Mouse (Mus musculus) hindbrain, postnatal 0 days (tissue): ENCODE data around the gene Socs2. TPM values are rescaled to one million over a fixed set of nuclear protein-coding genes. Genes with fewer than 3 reads are reported as not detected.

Source experiments
- ATAC-seq: fragments of 200-750 bp; cut with Nextera tagmentation; 2 replicates; pipeline ENCODE4 v1.8.0; 2017; ENCODE audit warnings: mild to moderate bottlenecking, moderate TSS enrichment, moderate library complexity
- DNase-seq: peaks from one replicate; pipeline ENCODE4 v3.0.0-alpha.2; 2015; ENCODE audit warnings: low spot score
- H3K27ac ChIP-seq: fragments of 300-500 bp; sonication (generic); 2 replicates; pipeline ENCODE4 v1.5.1; 2014; ENCODE audit warnings: mild to moderate bottlenecking
- H3K27me3 ChIP-seq: fragments of 300-500 bp; sonication (generic); 2 replicates; pipeline ENCODE4 v1.6.1; 2014; ENCODE audit warnings: low read length, mixed read lengths; ENCODE audit not compliant: insufficient read depth
- H3K36me3 ChIP-seq: fragments of 300-500 bp; sonication (generic); 2 replicates; pipeline ENCODE4 v1.6.1; 2014; ENCODE audit warnings: low read length, mixed read lengths; ENCODE audit not compliant: insufficient read depth
- H3K4me1 ChIP-seq: fragments of 300-500 bp; sonication (generic); 2 replicates; pipeline ENCODE4 v1.6.1; 2014; ENCODE audit warnings: antibody characterized with exemption, low read length, mixed read lengths; ENCODE audit not compliant: insufficient read depth
- H3K4me2 ChIP-seq: fragments of 300-500 bp; sonication (generic); 2 replicates; pipeline ENCODE4 v1.6.1; 2014; ENCODE audit warnings: low read depth, mild to moderate bottlenecking, low read length, moderate library complexity, mixed read lengths
- H3K4me3 ChIP-seq: fragments of 300-500 bp; sonication (generic); 2 replicates; pipeline ENCODE4 v1.5.1; 2014; ENCODE audit warnings: low read length
- H3K9ac ChIP-seq: fragments of 300-500 bp; sonication (generic); replicated peaks from 2 replicates; pipeline ENCODE4 v1.6.1; 2014; ENCODE audit warnings: mild to moderate bottlenecking, low read length, moderate library complexity, mixed read lengths
- H3K9me3 ChIP-seq: fragments of 300-500 bp; sonication (generic); 2 replicates; pipeline ENCODE4 v1.6.1; 2016; ENCODE audit warnings: low read length, mixed read lengths
- CTCF ChIP-seq: IDR thresholded peaks from 2 replicates; pipeline ENCODE4 v1.5.1; 2016; ENCODE audit warnings: antibody characterized with exemption, control low read depth, low read depth
- WGBS: fragments of 180-500 bp; shearing (Covaris S2); extraction: QIAGEN DNeasy Blood & Tissue Kit; methylation state at CpG from one replicate; pipeline ENCODE4 v1.1.7; 2014; 5-methylcytosine and 5-hydroxymethylcytosine counted together
- polyA plus RNA-seq: library from polyadenylated mRNA; unstranded; fragments of >200 nt; fragmentation: Nextera tagmentation; extraction: Ambion mirVana; gene quantifications from 2 replicates; pipeline ENCODE4 v1.2.1, GENCODE M21; 2015
- total RNA-seq: library from RNA; depleted of rRNA; stranded (reverse); fragments of >200 nt; gene quantifications from 2 replicates; pipeline ENCODE4 v1.2.3, GENCODE M21; 2014

Gene Socs2
- total and polyA plus RNA-seq, 2 experiments from 2014 or later, result 51.7 to 122 TPM

DNA sequence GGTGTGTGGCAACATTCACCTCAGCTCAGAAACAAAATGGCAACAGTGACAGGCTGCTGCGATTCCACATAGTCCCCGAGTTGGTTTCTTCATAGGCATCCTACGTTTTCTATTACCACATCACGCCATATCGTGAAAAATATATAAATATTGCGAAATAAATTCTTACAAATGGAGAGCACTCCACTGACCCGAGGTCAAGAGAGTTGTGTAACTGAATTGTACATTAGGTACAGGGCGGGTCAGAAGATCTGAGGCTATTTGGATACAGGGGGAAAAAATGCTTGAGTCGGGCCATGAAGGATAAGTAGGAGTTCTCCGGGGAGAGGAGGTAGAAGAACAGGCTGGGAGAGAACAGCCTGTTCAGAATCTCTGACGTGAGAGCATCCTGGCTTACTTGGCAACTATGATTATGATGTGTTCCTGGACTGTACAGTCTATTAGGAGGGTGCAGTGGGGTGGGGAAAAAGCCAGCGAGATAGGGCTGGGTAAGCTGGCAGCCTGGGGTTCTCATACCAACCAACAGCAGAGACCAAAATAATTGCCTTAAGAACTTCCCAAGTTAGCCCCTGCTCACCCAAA lies 55.6 kb downstream of the Socs2 start:
- H3K27ac ChIP-seq, result no peak overlapping the region
- no peak overlapping the region for H3K9ac ChIP-seq
- H3K4me2 ChIP-seq, result no peak overlapping the region
- TF ChIP-seq CTCF, result no peak
- H3K27me3 ChIP-seq, result no peaks in the 10 kb centered on the region
- H3K36me3 ChIP-seq, result no peaks in the 10 kb centered on the region
- 90% methylated on average over 12 of the region's 12 CpGs for WGBS
- DNase-seq (no peak), ATAC-seq (no peak)
- H3K4me1 ChIP-seq, result no peaks in the 10 kb centered on the region
- H3K4me3 ChIP-seq, result no peak overlapping the region
- no peaks in the 10 kb centered on the region for H3K9me3 ChIP-seq

DNA sequence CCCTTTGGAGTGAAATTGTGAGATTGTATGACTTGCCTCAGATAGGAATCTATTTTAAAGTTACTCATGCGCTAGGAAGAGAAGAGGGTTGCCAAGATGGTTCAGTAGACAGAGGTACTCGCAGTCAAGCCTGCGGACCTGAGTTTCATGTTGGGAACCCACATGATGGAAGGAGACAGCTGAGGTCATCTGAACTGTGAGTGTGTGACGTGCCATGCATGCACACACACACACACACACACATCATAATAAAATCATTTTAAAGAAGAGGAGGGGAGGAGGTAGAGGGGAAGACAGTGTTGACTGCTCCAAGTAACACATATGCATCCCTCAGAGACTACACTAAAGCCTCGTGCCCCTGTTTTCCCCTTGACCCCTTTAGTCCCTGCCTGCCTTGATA lies 56.9 kb downstream of the Socs2 start:
- TF ChIP-seq CTCF, result no peak
- DNase-seq (no peak), ATAC-seq (no peak)
- Histone ChIP-seq H3K9ac (no peak overlapping the region), H3K4me3 (no peak overlapping the region), H3K36me3 (no peaks in the 10 kb centered on the region), H3K4me1 (no peaks in the 10 kb centered on the region), H3K4me2 (no peak overlapping the region), H3K27me3 (no peaks in the 10 kb centered on the region), H3K27ac (no peak overlapping the region), H3K9me3 (no peaks in the 10 kb centered on the region)
- WGBS, result 89% methylated on average over 5 of the region's 5 CpGs

DNA sequence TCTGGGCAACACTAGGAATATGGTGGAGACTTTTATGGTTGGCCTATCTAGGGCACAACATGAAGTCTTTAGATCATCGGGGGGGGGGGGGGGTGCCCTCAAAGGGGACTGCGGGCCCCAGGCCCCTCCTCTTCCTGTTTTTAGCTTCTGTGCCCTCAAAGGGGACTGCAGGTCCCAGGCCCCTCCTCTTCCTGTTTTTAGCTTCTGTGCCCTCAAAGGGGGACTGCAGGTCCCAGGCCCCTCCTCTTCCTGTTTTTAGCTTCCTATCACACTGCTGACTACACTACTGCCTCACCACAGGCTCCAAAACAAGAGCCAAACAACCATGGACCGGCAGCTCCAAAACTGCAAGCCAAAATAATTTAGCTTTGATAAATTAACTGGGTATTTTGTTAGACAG lies 59.3 kb downstream of the Socs2 start:
- Histone ChIP-seq H3K27me3 (no peaks in the 10 kb centered on the region), H3K4me3 (no peak overlapping the region), H3K4me1 (no peaks in the 10 kb centered on the region), H3K36me3 (no peaks in the 10 kb centered on the region), H3K27ac (no peak overlapping the region), H3K9ac (no peak overlapping the region), H3K4me2 (no peak overlapping the region), H3K9me3 (no peaks in the 10 kb centered on the region)
- no peak for DNase-seq
- no peak for ATAC-seq
- no peak for TF ChIP-seq CTCF
- 92% methylated on average over 3 of the region's 3 CpGs for WGBS

DNA sequence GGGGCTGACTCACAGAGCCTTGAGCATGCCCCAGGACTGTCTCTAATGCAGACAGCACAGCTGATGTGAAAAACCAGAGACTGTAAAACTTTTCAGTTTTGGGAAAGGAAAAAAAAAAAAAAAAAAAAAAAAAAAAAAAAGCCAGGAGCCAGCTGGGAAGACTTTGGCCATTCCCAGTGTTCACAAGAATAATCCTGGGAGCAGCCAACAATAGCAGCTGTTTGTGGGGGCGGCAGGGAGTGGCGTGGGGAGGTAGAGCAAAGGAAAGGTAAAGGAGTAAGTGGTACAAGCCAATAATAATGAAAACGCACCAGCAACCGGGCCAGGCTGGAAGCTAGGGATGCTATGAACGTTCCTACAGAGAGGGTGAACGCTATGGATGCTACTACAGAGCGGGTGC lies 60.3 kb downstream of the Socs2 start:
- no peak overlapping the region for H3K27ac ChIP-seq
- 72% methylated on average over 7 of the region's 7 CpGs for WGBS
- H3K9me3 ChIP-seq, result no peaks in the 10 kb centered on the region
- no peak for TF ChIP-seq CTCF
- DNase-seq (no peak), ATAC-seq (no peak)
- no peaks in the 10 kb centered on the region for H3K36me3 ChIP-seq
- H3K9ac ChIP-seq, result no peak overlapping the region
- no peaks in the 10 kb centered on the region for H3K27me3 ChIP-seq
- no peak overlapping the region for H3K4me3 ChIP-seq
- no peak overlapping the region for H3K4me2 ChIP-seq
- H3K4me1 ChIP-seq, result no peaks in the 10 kb centered on the region

GRCm38 (mm10) chr10:95355678-95356268 lies 61.2 kb downstream of the Socs2 start:
- Histone ChIP-seq H3K27ac (no peak overlapping the region), H3K27me3 (no peaks in the 10 kb centered on the region), H3K4me2 (no peak overlapping the region), H3K4me3 (no peak overlapping the region), H3K9ac (no peak overlapping the region), H3K9me3 (no peaks in the 10 kb centered on the region), H3K36me3 (no peaks in the 10 kb centered on the region), H3K4me1 (no peaks in the 10 kb centered on the region)
- 0 out of 2 replicates have a peak, but pooled peaks have one; percentile 27 for ATAC-seq
- DNase-seq, result peak; percentile 48
- WGBS, result 29% methylated on average over 6 of the region's 6 CpGs
- TF ChIP-seq CTCF, result no peak

- TF ChIP-seq CTCF, result no peak
- H3K36me3 ChIP-seq, result no peaks in the 10 kb centered on the region
- H3K27me3 ChIP-seq, result no peaks in the 10 kb centered on the region
- DNase-seq, result no peak
- H3K27ac ChIP-seq, result no peak overlapping the region
- H3K4me1 ChIP-seq, result no peaks in the 10 kb centered on the region
- H3K4me3 ChIP-seq, result no peak overlapping the region
- H3K9me3 ChIP-seq, result no peaks in the 10 kb centered on the region
- no peak overlapping the region for H3K9ac ChIP-seq
- no peak overlapping the region for H3K4me2 ChIP-seq
- no peak for ATAC-seq
Measured at GRCm38 (mm10) chr10:95354673-95355072, 62.3 kb downstream of the Socs2 start.

GRCm38 (mm10) chr10:95354047-95354446 lies 62.9 kb downstream of the Socs2 start:
- TF ChIP-seq CTCF, result no peak
- no peak overlapping the region for H3K27ac ChIP-seq
- no peaks in the 10 kb centered on the region for H3K36me3 ChIP-seq
- ATAC-seq, result no peak
- no peaks in the 10 kb centered on the region for H3K4me1 ChIP-seq
- no peaks in the 10 kb centered on the region for H3K9me3 ChIP-seq
- no peak overlapping the region for H3K4me3 ChIP-seq
- H3K9ac ChIP-seq, result no peak overlapping the region
- no peak for DNase-seq
- 55% methylated on average over 6 of the region's 6 CpGs for WGBS
- no peaks in the 10 kb centered on the region for H3K27me3 ChIP-seq
- H3K4me2 ChIP-seq, result no peak overlapping the region
